In genomic region chr7:100012085-100012484, GRCm38 (mm10) we compare ENCODE assay signal across 11 mouse cellular contexts. TPM values are rescaled to one million over a fixed set of nuclear protein-coding genes. Genes with fewer than 3 reads are reported as not detected.
A peak's percentile ranks its signal among the peaks of the same experiment; 100 is the strongest.
DNase-seq lines count a peak whose midpoint lies in the region; ATAC-seq lines count a peak whose summit lies in the region.
"Had no signal": no experiment of that assay in that cellular context is flagged by ENCODE, and none has a peak within 500 bp of the region (broad histone marks: within the 10 kb centered on the region; RNA-seq: fewer than 3 reads in every experiment).

No protein-coding gene starts in this region.

- ATAC-seq in forebrain, embryonic 14.5 days = no peak
- ATAC-seq in forebrain, embryonic 11.5 days (replicated peaks; ENCODE audit: low FRiP score) = no peak
- ATAC-seq in hindbrain, embryonic 13.5 days (ENCODE audit: low FRiP score) = no peak
- ATAC-seq: CD4-positive, CD25-positive, alpha-beta regulatory T cell, adult 4 months had no signal

- WGBS in forebrain, embryonic 14.5 days = 65% methylated on average over 8 of the region's 8 CpGs
- WGBS in forebrain, embryonic 11.5 days = 69% methylated on average over 8 of the region's 8 CpGs
- 43% methylated on average over 8 of the region's 8 CpGs for WGBS in hindbrain, embryonic 13.5 days
- 51% methylated on average over 8 of the region's 8 CpGs for WGBS in hindbrain, embryonic 10.5 days
- 37% methylated on average over 8 of the region's 8 CpGs for WGBS in limb, embryonic 10.5 days

- H3K9ac ChIP-seq in forebrain, embryonic 14.5 days (ENCODE audit: low read length) = no peak overlapping the region
- H3K9ac ChIP-seq in forebrain, embryonic 11.5 days (ENCODE audit: low read length) = no peak overlapping the region
- H3K9ac ChIP-seq in hindbrain, embryonic 13.5 days = no peak overlapping the region

- peaks cover 21% of the 10 kb centered on the region for H3K27me3 ChIP-seq in forebrain, embryonic 14.5 days (replicated peaks; ENCODE audit: control insufficient read depth, insufficient read depth, low read length)
- peaks cover 11% of the 10 kb centered on the region for H3K27me3 ChIP-seq in forebrain, embryonic 11.5 days (ENCODE audit: control insufficient read depth, insufficient read depth, low read length)
- peaks cover 30% of the 10 kb centered on the region for H3K27me3 ChIP-seq in hindbrain, embryonic 13.5 days
- peaks cover 36% of the 10 kb centered on the region for H3K27me3 ChIP-seq in hindbrain, embryonic 10.5 days (ENCODE audit: insufficient read depth, poor library complexity, severe bottlenecking)
- peaks cover 41% of the 10 kb centered on the region for H3K27me3 ChIP-seq in limb, embryonic 10.5 days (ENCODE audit: low read depth, poor library complexity, severe bottlenecking)

- H3K36me3 ChIP-seq in forebrain, embryonic 14.5 days (ENCODE audit: control insufficient read depth, insufficient read depth, low read length) = no peaks in the 10 kb centered on the region
- no peaks in the 10 kb centered on the region for H3K36me3 ChIP-seq in forebrain, embryonic 11.5 days (ENCODE audit: control insufficient read depth, insufficient read depth, low read length)
- no peaks in the 10 kb centered on the region for H3K36me3 ChIP-seq in hindbrain, embryonic 13.5 days
- H3K36me3 ChIP-seq in hindbrain, embryonic 10.5 days = no peaks in the 10 kb centered on the region
- H3K36me3 ChIP-seq in limb, embryonic 10.5 days = no peaks in the 10 kb centered on the region

- no peak overlapping the region for H3K4me3 ChIP-seq in forebrain, embryonic 14.5 days (ENCODE audit: low read depth, low read length)
- H3K4me3 ChIP-seq in forebrain, embryonic 11.5 days (ENCODE audit: low read depth, low read length) = no peak overlapping the region
- H3K4me3 ChIP-seq in hindbrain, embryonic 13.5 days = no peak overlapping the region
- no peak overlapping the region for H3K4me3 ChIP-seq in hindbrain, embryonic 10.5 days
- no peak overlapping the region for H3K4me3 ChIP-seq in limb, embryonic 10.5 days

- no peaks in the 10 kb centered on the region for H3K4me1 ChIP-seq in forebrain, embryonic 14.5 days (ENCODE audit: control insufficient read depth, insufficient read depth, low read length)
- no peaks in the 10 kb centered on the region for H3K4me1 ChIP-seq in forebrain, embryonic 11.5 days (replicated peaks; ENCODE audit: control insufficient read depth, insufficient read depth, low read length)
- peaks cover 13% of the 10 kb centered on the region for H3K4me1 ChIP-seq in hindbrain, embryonic 13.5 days (replicated peaks)
- peaks cover 38% of the 10 kb centered on the region for H3K4me1 ChIP-seq in hindbrain, embryonic 10.5 days (replicated peaks)
- peaks cover 24% of the 10 kb centered on the region for H3K4me1 ChIP-seq in limb, embryonic 10.5 days

- DNase-seq in forebrain, embryonic 14.5 days (ENCODE audit: low spot score) = peak; percentile 47
- no peak for DNase-seq in forebrain, embryonic 11.5 days (ENCODE audit: low spot score)
- no peak for DNase-seq in hindbrain, embryonic 10.5 days (ENCODE audit: low spot score)
- DNase-seq in 3134 (ENCODE audit: extremely low read depth, insufficient read length, low spot score) = peak; percentile 23
- peak; percentile 6 for DNase-seq in adipocyte (ENCODE audit: low spot score)
- DNase-seq in limb, embryonic 10.5 days (ENCODE audit: low spot score) = no peak
- no peak for DNase-seq in kidney, postnatal 10 days
- DNase-seq: cerebellum, adult 8-10 months had no signal

- no peak overlapping the region for H3K27ac ChIP-seq in forebrain, embryonic 14.5 days (ENCODE audit: low read depth, low read length)
- no peak overlapping the region for H3K27ac ChIP-seq in forebrain, embryonic 11.5 days (ENCODE audit: low read depth, low read length)
- peak overlapping the region; percentile 61 for H3K27ac ChIP-seq in hindbrain, embryonic 13.5 days
- no peak overlapping the region for H3K27ac ChIP-seq in hindbrain, embryonic 10.5 days
- no peak overlapping the region for H3K27ac ChIP-seq in limb, embryonic 10.5 days

- no peaks in the 10 kb centered on the region for H3K9me3 ChIP-seq in forebrain, embryonic 14.5 days (replicated peaks; ENCODE audit: control insufficient read depth, low read length)
- no peaks in the 10 kb centered on the region for H3K9me3 ChIP-seq in forebrain, embryonic 11.5 days (ENCODE audit: control insufficient read depth, low read length)
- H3K9me3 ChIP-seq in hindbrain, embryonic 13.5 days = no peaks in the 10 kb centered on the region
- no peaks in the 10 kb centered on the region for H3K9me3 ChIP-seq in hindbrain, embryonic 10.5 days
- no peaks in the 10 kb centered on the region for H3K9me3 ChIP-seq in limb, embryonic 10.5 days (replicated peaks)

- no peak overlapping the region for H3K4me2 ChIP-seq in forebrain, embryonic 14.5 days (ENCODE audit: low read length)
- H3K4me2 ChIP-seq in forebrain, embryonic 11.5 days (ENCODE audit: low read depth, low read length, severe bottlenecking) = no peak overlapping the region
- no peak overlapping the region for H3K4me2 ChIP-seq in hindbrain, embryonic 13.5 days

RNA-seq across cellular contexts. Expression of gene Chrdl2, which starts 6.1 kb away (rescaled TPM):
- not detected in 2 replicates for polyA plus RNA-seq in forebrain, embryonic 14.5 days (2014; fragmentation: Nextera tagmentation; extraction: Ambion mirVana)
- polyA plus RNA-seq in forebrain, embryonic 11.5 days (2014; fragmentation: Nextera tagmentation; extraction: Ambion mirVana) = 0.25 and 0.47 TPM in 2 replicates
- 0.27 and 0.42 TPM in 2 replicates for polyA plus RNA-seq in hindbrain, embryonic 13.5 days (2015; fragmentation: Nextera tagmentation; extraction: Ambion mirVana)
- 0.37 and 0.56 TPM in 2 replicates for polyA plus RNA-seq in hindbrain, embryonic 10.5 days (2016; fragmentation: Nextera tagmentation; extraction: Ambion mirVana)
- polyA plus RNA-seq in limb, embryonic 10.5 days (2016; fragmentation: Nextera tagmentation; extraction: Ambion mirVana) = 0.14 and 0.19 TPM in 2 replicates
- polyA plus RNA-seq: CD4-positive, CD25-positive, alpha-beta regulatory T cell, adult 4 months; lung, embryonic 16.5 days had no signal

RNA-seq across cellular contexts. Expression of gene Rnf169, which starts 31.8 kb away (rescaled TPM):
- 3.6 and 4.9 TPM in 2 replicates for polyA plus RNA-seq in forebrain, embryonic 14.5 days (2014; fragmentation: Nextera tagmentation; extraction: Ambion mirVana)
- 7.8 and 7.9 TPM in 2 replicates for polyA plus RNA-seq in forebrain, embryonic 11.5 days (2014; fragmentation: Nextera tagmentation; extraction: Ambion mirVana)
- polyA plus RNA-seq in hindbrain, embryonic 13.5 days (2015; fragmentation: Nextera tagmentation; extraction: Ambion mirVana) = 4.1 and 4.5 TPM in 2 replicates
- polyA plus RNA-seq in hindbrain, embryonic 10.5 days (2016; fragmentation: Nextera tagmentation; extraction: Ambion mirVana) = 4.7 and 5.9 TPM in 2 replicates
- 5.6 and 6.3 TPM in 2 replicates for polyA plus RNA-seq in limb, embryonic 10.5 days (2016; fragmentation: Nextera tagmentation; extraction: Ambion mirVana)

Comparison
In these comparisons a context has a peak if more than half of its experiments do, and no peak if none do; other contexts are left out.
1. DNase-seq: peak in forebrain, embryonic 14.5 days (single experiment), 3134 (single experiment) and adipocyte (single experiment); none in forebrain, embryonic 11.5 days (single experiment), hindbrain, embryonic 10.5 days (single experiment), limb, embryonic 10.5 days (single experiment) and kidney, postnatal 10 days (single experiment).